Mouse (Mus musculus): ENCODE measurements around the gene Astl.

Gene Astl

GRCm38 (mm10) chr2:127369703-127370376, 31.4 kb downstream of the Astl start:
- DNase-seq: no peak

DNA sequence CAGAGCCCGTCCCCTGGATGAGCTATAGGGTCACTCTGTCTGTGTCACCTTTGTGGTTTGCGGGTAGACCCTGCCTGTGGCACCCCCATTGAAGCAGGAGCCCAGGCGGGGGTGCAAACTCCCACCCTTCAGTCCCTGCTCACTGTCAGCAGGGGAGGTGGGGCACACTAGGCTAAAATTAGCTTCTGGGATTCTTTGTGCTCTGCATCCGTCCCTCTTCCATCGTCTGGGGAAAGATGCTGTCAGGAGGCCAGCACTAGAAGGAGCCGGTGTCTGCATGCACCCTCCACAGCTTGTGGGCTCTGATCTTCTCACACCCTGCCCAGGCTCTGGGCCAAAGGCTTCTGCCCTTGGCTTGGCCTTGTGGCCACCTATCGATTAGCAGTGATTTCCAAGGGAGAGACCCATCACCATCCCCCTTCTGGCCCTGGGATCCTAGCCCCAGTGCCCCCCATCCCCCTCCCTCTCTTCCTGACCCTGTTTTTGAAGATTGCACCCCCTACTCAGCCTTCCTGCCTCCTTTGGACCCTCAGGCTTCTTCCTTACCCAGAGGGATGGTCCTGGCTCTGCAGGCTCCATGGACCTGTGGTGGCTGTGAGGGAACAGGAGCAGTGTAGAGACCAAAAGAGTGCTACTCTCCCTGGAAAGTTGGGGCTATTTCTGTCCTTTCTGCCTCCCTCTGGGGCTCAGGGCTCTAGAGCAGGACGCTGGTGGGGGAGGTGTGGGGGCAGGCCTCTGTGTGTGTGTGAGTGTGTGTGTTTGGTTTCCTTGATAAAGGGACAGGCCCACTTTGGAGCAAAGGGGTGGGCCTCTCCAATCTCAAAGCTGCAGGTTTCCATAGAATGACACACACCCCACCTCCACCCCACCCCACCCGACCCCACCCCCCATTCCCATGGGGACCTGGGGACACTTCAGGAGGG, 32.4 kb downstream of the Astl start:
- no peak for DNase-seq

GRCm38 (mm10) chr2:127371484-127371861, 33.0 kb downstream of the Astl start:
- DNase-seq: no peak

DNA sequence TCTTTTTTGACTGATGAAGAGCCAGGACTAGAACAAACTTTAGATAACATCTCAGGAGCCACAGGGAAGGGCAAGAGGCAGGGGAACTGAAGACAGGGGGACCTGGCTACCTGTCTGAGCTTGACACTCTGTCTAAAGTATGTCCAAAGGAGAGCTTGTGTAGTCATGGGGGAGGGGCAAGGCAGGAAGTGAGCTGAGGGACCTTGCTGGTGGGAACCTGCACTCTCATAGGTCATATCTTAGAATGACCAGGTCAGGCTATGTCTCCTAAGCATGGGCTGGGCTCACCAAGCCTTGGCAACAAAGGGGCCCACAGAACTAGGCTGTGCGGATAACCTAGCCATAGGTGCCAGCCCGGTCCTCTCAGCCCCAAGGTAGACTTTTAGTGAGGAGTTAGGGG, 33.6 kb downstream of the Astl start:
- no peak for DNase-seq

GRCm38 (mm10) chr2:127374131-127374530, 35.7 kb downstream of the Astl start:
- no peak for DNase-seq

GRCm38 (mm10) chr2:127375087-127375486, 36.6 kb downstream of the Astl start:
- DNase-seq: no peak

DNA sequence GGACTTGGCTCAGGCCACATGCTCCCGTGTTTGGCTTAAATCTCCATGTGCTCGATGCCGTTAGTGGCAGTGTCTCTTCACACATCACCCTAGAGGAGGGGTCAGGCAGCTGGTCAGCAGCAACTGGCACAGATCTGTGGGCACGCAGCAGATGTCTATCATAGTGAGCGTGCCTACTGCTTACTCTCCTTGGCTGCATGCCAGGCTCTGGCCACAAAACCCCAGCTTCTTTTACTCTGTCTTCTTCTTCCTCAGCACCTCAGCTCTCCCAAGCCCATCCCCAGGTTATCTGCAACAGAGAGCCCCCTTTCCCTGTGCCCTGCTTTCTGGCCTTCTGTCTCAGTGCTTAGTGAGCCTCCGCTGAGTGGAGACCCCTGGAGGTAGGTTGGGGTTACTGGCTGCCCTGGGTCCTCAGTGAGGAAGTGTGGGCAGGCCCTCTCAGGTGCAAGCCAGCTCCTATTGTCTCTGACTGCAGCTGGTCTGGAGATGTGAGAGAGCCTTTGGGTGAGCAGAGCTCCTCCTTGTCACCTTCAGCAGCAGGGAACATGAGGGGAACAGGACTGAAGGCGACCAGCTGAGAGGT, 37.4 kb downstream of the Astl start:
- no peak for DNase-seq

DNA sequence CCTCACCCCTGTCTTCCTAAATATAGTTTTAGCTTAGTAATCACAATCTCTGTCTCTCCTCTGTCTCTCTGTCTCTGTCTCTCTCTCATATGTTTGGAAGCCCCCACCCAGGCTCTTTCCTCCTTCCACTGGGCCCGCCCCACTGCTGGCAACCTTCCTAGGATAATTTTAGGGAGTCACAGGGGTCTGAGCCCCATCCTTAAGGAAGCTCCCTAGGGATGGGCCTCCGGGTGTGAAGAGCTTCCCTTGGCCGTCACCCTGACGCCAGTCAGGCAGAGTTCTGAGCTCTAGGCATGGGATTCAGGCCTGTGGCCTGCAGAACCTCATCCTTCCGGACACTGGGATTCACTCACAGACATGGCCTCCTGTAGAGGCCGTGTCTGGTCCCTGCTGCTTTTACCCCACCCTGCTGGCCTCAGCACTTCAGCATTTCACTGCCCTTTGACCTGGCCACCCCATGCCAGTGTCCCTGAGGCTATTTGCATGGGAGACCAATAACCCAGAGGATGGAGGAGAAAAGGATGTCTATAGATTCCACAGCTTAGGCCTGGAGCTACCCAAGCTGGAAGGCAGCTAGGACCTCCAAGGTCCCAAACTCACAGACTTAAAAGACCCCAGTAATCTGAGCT, 38.1 kb downstream of the Astl start:
- DNase-seq: no peak

DNA sequence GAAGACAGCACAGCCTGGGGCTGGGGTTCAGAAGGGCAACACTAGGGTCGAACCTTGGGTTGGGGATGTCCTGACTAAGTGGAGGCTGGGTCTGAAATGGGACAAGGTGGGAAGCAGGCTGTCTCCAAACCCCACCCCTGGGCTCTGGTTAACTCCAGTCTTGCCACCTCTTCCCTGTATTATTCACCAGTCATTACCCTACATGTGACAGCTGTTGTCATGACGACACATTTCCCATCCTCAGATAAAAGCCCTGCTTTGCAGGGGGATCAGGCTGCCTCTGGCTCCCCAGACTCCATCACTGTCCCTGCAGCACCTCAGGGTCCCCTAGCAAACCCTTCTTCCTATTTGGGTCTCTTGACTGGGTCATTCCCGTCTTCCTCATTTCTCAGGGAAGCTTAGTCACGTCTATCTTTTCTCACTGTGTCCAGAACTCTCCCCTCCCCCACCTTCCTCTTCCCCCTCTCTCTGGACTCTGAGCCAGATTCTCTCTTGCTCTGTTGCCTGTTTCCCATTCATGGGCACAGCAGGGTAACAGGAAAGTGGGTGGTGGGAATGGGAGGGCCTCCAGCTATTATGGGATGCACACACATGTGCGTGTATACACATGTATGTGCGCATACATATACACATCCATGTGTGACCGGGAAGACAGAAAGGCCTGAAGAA, 39.6 kb downstream of the Astl start:
- no peak for DNase-seq

- no peak for DNase-seq
Measured at GRCm38 (mm10) chr2:127378611-127378990, 40.2 kb downstream of the Astl start.

DNA sequence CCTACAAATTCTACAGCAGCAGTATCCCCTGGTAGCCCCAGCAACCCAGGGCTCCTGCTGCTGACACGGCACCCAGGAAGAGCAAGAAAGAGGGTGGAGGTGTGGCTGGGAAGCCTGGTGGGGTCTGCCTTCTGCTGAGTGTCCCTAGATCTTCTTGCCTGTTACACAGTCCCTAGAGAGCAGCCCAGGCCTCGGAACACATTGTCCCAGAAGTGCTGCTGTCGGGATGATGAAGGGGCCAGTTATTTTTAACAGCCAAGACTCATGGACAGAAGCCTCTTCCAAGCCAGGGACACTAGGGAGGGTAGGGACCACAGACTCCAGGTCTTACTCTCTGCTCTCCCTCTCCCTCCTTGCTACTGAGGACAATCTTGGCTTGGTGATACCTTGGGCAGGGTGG, 40.8 kb downstream of the Astl start:
- no peak for DNase-seq

DNA sequence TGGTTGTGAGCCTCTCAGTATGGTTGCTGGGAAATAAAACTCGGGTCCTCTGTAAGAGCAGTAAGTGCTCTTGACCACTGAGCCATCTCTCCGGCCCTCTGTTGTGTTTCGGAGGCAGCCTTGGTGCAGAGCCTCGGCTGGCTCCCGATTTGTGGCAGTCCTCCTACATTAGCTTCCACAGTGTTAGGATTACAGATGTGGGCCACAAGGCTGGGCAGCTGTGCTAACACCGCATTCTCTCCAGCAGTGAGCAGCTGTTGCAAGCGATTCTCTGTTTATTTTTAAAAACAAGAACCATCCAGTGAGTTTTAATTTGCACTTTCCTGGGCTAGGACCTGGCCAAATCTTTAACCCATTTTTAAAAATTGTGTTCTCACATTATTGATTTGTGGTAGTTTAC, 45.4 kb downstream of the Astl start:
- no peak for DNase-seq

DNA sequence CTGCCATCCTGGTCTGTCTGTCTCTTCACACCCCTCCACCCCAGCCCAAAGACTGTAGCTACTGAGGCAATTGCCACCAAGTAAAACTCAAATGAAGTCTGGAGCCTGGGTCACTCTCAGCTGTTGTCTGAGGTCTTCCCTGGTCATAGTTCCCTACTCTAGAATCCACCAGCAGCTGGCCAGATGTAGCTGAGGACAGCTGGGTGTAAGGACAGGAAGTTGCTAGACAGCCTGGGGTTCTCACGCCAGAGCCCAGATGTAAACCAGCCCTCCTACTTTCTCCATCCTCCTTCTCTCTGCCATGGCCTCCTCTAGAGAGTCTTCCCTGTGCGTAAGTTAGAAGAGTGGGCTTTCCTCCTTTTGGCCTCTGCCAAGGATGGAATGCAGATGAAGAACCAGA, 49.1 kb downstream of the Astl start:
- no peak for DNase-seq

DNA sequence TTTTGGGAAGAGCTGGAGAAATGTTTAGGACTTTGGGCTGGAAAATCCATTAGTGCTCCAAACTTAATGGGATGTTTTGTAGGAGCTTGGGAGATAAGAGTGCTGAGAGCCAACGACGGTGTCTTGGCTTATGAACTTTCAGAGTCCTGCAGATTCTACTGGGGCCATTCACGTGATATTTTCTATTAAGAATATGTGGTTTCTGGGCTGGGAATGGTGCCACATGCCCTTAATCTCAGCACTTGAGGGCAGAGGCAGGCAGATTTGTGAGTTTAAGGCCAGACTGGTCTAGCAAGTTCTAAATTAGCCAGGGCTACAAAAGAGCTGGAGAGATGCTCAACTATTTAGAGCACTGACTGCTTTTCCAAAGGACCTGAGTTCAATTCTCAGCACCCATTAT, 51.9 kb downstream of the Astl start:
- DNase-seq: no peak

DNA sequence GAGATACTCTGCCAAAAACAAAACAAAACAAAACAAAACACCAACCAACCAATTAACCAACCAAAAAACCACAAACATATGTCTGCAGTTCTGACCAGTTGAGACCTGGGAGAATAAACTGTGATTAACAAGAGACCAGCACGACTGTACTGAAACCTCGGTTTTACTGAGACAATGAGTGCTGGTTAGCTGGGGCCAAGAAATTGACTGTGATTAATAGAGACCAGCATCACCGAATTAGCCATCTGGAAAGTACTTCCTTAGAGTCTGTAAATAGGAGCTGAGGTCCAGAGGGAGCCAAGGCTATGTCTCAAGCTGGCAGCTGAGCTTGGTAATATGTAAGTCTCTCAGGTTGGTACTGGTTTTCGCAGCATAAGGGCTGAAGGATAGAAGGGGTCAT, 52.4 kb downstream of the Astl start:
- DNase-seq: no peak

DNA sequence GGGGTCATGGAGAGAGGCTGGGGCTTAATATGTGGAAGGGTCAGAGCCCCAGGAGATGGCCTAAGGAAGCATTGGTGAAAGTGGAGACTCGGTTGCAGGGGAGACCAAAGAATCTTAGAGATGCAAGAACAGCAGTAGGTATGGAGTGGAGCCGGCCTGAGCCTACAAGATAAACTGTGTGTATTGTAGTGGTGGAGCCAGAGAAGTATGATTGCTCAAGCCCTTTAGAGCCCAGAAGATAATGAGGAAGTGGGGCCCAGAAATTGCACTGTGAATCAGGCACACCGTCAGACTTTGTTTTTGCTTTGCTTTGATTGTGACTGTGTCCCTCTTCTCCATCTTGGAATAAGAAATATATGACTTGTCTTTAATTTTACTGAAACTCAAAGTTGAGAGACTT, 52.9 kb downstream of the Astl start:
- no peak for DNase-seq

DNA sequence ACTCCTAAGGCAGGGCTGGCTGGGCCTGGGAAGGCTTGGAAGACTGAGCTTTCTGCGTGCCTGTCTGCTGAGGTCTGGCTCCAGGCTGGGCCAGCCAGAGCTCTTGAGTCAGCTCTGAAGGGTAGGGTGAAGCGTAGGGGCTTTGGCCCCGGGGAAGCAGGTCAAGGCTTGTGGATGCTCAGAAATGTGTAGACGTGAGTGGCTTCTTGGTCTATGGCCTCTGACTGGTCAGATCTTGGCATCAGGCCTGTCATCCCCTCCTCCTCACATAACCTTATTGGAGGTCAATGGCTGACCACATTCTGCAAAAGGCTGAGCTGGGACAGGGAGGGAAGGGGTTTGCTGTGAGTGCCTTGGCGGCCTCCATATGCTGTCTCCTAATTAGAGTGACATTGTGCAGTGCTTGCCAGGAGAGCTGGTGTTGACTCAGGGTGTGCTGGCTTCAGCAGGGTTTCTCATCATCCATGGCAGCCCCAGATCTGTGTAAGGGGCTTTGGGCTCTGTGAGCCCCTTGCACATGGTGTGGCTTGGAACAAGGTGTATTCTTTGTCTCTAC, 56.2 kb downstream of the Astl start:
- DNase-seq: no peak

DNA sequence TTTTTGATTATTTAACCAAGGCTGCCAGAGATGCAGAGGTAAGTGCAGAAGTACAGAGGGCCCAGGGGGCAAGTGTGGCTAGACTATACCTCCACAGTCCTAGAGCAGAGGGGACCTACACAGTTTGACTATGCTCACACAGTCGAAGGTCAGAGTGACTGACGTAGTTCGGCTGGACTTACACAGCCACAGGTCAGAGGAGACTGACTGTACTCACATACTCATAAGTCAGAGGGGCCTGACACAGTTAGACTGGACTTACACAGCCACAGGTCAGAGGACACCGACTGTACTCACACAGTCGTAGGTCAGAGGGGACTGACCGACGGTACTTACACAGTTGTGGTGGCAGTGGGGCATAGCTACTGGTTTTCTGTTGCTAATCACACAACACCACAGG, 60.3 kb downstream of the Astl start:
- DNase-seq: no peak
